Mouse (Mus musculus): ENCODE results near the gene Rnf157. TPM values are rescaled to one million over a fixed set of nuclear protein-coding genes. Genes with fewer than 3 reads are reported as not detected.
"Not testable (repeated sequence)": the region's sequence is repeated elsewhere in the genome, so short reads cannot be mapped to it uniquely, and the experiment has no call there.

Gene Rnf157
- polyA plus RNA-seq, 1 experiment from 2014 or later, result 20.8 TPM

DNA sequence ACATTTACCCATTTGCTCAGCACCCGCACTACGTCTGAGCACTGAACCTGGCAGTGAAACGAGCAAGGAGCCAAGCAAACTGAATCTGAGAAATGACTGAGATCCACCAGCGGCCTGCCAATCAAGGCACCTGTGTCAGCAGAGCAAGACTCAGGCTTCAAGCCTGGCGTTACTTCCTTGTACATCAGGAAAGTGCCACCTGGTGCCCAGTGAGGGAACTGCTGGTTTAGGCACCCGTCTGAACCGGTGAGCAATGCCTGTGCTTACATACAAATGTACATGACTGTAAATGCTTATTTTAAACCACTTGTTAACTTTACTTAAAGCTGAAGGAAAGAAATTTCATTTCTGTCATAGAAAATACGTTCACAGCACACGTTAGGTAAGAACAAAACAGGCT, 44.7 kb downstream of the Rnf157 start:
- 23% methylated on average over 9 of the region's 9 CpGs for WGBS
- DNase-seq (ENCODE audit: low spot score), result peak; percentile 90

DNA sequence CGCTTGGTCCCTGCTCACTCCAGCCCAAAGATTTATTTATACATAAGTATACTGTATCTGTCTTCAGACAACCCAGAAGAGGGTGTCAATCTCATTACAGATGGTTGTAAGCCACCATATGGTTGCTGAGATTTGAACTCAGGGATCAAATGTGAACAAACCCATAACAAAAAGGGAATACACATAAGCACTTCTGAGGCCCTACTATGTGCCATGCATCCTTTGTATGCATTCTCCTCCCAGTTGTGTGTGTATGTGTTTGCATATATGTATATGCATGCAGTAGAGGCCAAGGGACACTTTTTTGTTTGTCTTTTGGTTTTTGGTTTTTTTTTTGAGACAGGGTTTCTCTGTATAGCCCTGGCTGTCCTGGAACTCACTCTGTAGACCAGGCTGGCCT, 46.2 kb downstream of the Rnf157 start:
- H3K27ac ChIP-seq (replicated peaks; ENCODE audit: low read depth, low read length), result no peak overlapping the region
- H3K36me3 ChIP-seq (ENCODE audit: control insufficient read depth, insufficient read depth, low read length), result no peaks in the 10 kb centered on the region
- H3K27me3 ChIP-seq (ENCODE audit: control insufficient read depth, insufficient read depth, low read length), result no peaks in the 10 kb centered on the region
- no peak overlapping the region for H3K9ac ChIP-seq (ENCODE audit: low read length)
- no peak overlapping the region for H3K4me3 ChIP-seq (ENCODE audit: low read depth, low read length)
- no peak overlapping the region for H3K4me2 ChIP-seq (ENCODE audit: low read depth, severe bottlenecking)
- ATAC-seq (ENCODE audit: insufficient number of reproducible peaks, low FRiP score, low TSS enrichment, low read depth), result no peak
- DNase-seq (ENCODE audit: low spot score), result no peak
- peaks cover 2% of the 10 kb centered on the region; the same call in 1 of the 2 replicates for H3K4me1 ChIP-seq (ENCODE audit: control insufficient read depth, insufficient read depth, low read length)
- no peaks in the 10 kb centered on the region for H3K9me3 ChIP-seq (ENCODE audit: control insufficient read depth, low read length)
- WGBS, result 90% methylated on average over 1 of the region's 1 CpGs

More for the DNA sequence above, 44.7 kb downstream of the Rnf157 start:
- no peak overlapping the region for H3K9ac ChIP-seq (ENCODE audit: low read length)
- no peaks in the 10 kb centered on the region for H3K36me3 ChIP-seq (ENCODE audit: control insufficient read depth, insufficient read depth, low read length)
- no peak overlapping the region for H3K4me2 ChIP-seq (ENCODE audit: low read depth, severe bottlenecking)
- no peaks in the 10 kb centered on the region for H3K27me3 ChIP-seq (ENCODE audit: control insufficient read depth, insufficient read depth, low read length)
- H3K27ac ChIP-seq (replicated peaks; ENCODE audit: low read depth, low read length), result no peak overlapping the region
- no peak overlapping the region for H3K4me3 ChIP-seq (ENCODE audit: low read depth, low read length)
- no peaks in the 10 kb centered on the region for H3K9me3 ChIP-seq (ENCODE audit: control insufficient read depth, low read length)
- H3K4me1 ChIP-seq (ENCODE audit: control insufficient read depth, insufficient read depth, low read length), result peaks cover 2% of the 10 kb centered on the region; the same call in 1 of the 2 replicates
- no peak for ATAC-seq (ENCODE audit: insufficient number of reproducible peaks, low FRiP score, low TSS enrichment, low read depth)

- Histone ChIP-seq H3K27me3 (ENCODE audit: control insufficient read depth, insufficient read depth, low read length) (no peaks in the 10 kb centered on the region), H3K36me3 (ENCODE audit: control insufficient read depth, insufficient read depth, low read length) (no peaks in the 10 kb centered on the region), H3K27ac (replicated peaks; ENCODE audit: low read depth, low read length) (no peak overlapping the region), H3K9me3 (ENCODE audit: control insufficient read depth, low read length) (no peaks in the 10 kb centered on the region), H3K4me3 (ENCODE audit: low read depth, low read length) (no peak overlapping the region), H3K4me1 (ENCODE audit: control insufficient read depth, insufficient read depth, low read length) (peaks cover 2% of the 10 kb centered on the region; the same call in 1 of the 2 replicates), H3K9ac (ENCODE audit: low read length) (no peak overlapping the region), H3K4me2 (ENCODE audit: low read depth, severe bottlenecking) (no peak overlapping the region)
- DNase-seq (ENCODE audit: low spot score) (no peak), ATAC-seq (ENCODE audit: insufficient number of reproducible peaks, low FRiP score, low TSS enrichment, low read depth) (no peak)
- 82% methylated on average over 2 of the region's 2 CpGs for WGBS
Measured at GRCm38 (mm10) chr11:116366124-116366523, 46.7 kb downstream of the Rnf157 start.

- WGBS, result 59% methylated on average over 13 of the region's 13 CpGs
- Histone ChIP-seq H3K36me3 (ENCODE audit: control insufficient read depth, insufficient read depth, low read length) (no peaks in the 10 kb centered on the region), H3K27ac (replicated peaks; ENCODE audit: low read depth, low read length) (no peak overlapping the region), H3K27me3 (ENCODE audit: control insufficient read depth, insufficient read depth, low read length) (no peaks in the 10 kb centered on the region), H3K4me3 (ENCODE audit: low read depth, low read length) (no peak overlapping the region), H3K4me1 (ENCODE audit: control insufficient read depth, insufficient read depth, low read length) (peaks cover 2% of the 10 kb centered on the region; the same call in 1 of the 2 replicates), H3K4me2 (ENCODE audit: low read depth, severe bottlenecking) (no peak overlapping the region), H3K9ac (ENCODE audit: low read length) (no peak overlapping the region), H3K9me3 (ENCODE audit: control insufficient read depth, low read length) (no peaks in the 10 kb centered on the region)
- DNase-seq (ENCODE audit: low spot score) (no peak), ATAC-seq (ENCODE audit: insufficient number of reproducible peaks, low FRiP score, low TSS enrichment, low read depth) (no peak)
Measured at GRCm38 (mm10) chr11:116365432-116365831, 47.4 kb downstream of the Rnf157 start.

DNA sequence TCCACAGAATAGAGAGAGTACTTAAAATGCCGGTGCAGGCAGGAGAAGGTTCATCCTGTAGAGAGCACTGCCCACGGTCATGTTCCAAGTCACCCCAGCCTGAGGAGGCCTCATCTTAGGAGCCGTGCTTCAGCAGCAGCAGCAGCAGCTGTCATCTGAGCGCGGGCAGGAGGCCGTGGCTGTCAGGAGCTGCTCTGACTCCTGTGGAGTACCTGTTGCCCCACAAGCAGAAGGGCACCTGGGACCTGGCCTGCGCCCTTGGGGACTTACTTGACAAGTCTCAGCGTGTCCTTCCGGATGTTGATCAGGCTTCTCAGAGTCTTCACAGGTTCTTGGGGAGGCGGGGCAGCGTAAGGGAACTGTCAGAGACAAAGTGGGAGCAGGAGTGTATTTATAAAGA, 50.8 kb downstream of the Rnf157 start:
- H3K4me1 ChIP-seq (ENCODE audit: control insufficient read depth, insufficient read depth, low read length), result peaks cover 2% of the 10 kb centered on the region; the same call in 1 of the 2 replicates
- WGBS, result 54% methylated on average over 11 of the region's 11 CpGs
- no peaks in the 10 kb centered on the region for H3K27me3 ChIP-seq (ENCODE audit: control insufficient read depth, insufficient read depth, low read length)
- H3K4me2 ChIP-seq (ENCODE audit: low read depth, severe bottlenecking), result no peak overlapping the region
- no peak overlapping the region for H3K27ac ChIP-seq (replicated peaks; ENCODE audit: low read depth, low read length)
- no peak for DNase-seq (ENCODE audit: low spot score)
- no peak overlapping the region for H3K4me3 ChIP-seq (ENCODE audit: low read depth, low read length)
- no peaks in the 10 kb centered on the region for H3K9me3 ChIP-seq (ENCODE audit: control insufficient read depth, low read length)
- H3K9ac ChIP-seq (ENCODE audit: low read length), result no peak overlapping the region
- H3K36me3 ChIP-seq (ENCODE audit: control insufficient read depth, insufficient read depth, low read length), result no peaks in the 10 kb centered on the region
- ATAC-seq (ENCODE audit: insufficient number of reproducible peaks, low FRiP score, low TSS enrichment, low read depth), result no peak

GRCm38 (mm10) chr11:116360915-116361314, 51.9 kb downstream of the Rnf157 start:
- H3K4me1 ChIP-seq (ENCODE audit: control insufficient read depth, insufficient read depth, low read length); H3K4me2 ChIP-seq (ENCODE audit: low read depth, severe bottlenecking); H3K27ac ChIP-seq (replicated peaks; ENCODE audit: low read depth, low read length); DNase-seq (ENCODE audit: low spot score); H3K4me3 ChIP-seq (ENCODE audit: low read depth, low read length); H3K36me3 ChIP-seq (ENCODE audit: control insufficient read depth, insufficient read depth, low read length); ATAC-seq (ENCODE audit: insufficient number of reproducible peaks, low FRiP score, low TSS enrichment, low read depth); H3K27me3 ChIP-seq (ENCODE audit: control insufficient read depth, insufficient read depth, low read length); H3K9me3 ChIP-seq (ENCODE audit: control insufficient read depth, low read length); H3K9ac ChIP-seq (ENCODE audit: low read length): not testable (repeated sequence)
- 97% methylated on average over 5 of the region's 5 CpGs for WGBS

DNA sequence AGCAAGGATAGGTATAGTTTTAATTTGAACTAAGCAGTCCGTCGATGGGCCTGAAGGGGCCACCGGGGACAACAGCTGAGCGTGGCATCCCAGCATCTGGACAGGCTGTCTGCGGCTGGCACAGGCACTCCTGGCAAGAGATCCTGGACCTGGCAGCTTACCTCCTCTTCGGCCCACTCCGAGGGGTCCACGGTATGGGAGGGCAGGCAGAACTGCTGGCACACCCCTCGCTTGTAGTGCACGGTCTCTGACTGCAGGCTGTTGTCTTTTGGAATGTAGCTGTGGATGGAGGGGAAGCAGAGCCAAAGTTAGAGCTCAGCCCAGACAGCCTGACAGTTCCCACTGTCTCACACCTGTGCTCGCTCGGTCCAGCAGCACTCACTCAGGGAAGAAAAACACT, 53.2 kb downstream of the Rnf157 start:
- Histone ChIP-seq H3K9me3 (ENCODE audit: control insufficient read depth, low read length) (no peaks in the 10 kb centered on the region), H3K4me2 (ENCODE audit: low read depth, severe bottlenecking) (no peak overlapping the region), H3K36me3 (ENCODE audit: control insufficient read depth, insufficient read depth, low read length) (no peaks in the 10 kb centered on the region), H3K4me3 (ENCODE audit: low read depth, low read length) (no peak overlapping the region), H3K27ac (replicated peaks; ENCODE audit: low read depth, low read length) (no peak overlapping the region), H3K4me1 (ENCODE audit: control insufficient read depth, insufficient read depth, low read length) (no peaks in the 10 kb centered on the region), H3K9ac (ENCODE audit: low read length) (no peak overlapping the region), H3K27me3 (ENCODE audit: control insufficient read depth, insufficient read depth, low read length) (no peaks in the 10 kb centered on the region)
- ATAC-seq (ENCODE audit: insufficient number of reproducible peaks, low FRiP score, low TSS enrichment, low read depth) (no peak), DNase-seq (ENCODE audit: low spot score) (no peak)
- WGBS, result 85% methylated on average over 12 of the region's 12 CpGs

DNA sequence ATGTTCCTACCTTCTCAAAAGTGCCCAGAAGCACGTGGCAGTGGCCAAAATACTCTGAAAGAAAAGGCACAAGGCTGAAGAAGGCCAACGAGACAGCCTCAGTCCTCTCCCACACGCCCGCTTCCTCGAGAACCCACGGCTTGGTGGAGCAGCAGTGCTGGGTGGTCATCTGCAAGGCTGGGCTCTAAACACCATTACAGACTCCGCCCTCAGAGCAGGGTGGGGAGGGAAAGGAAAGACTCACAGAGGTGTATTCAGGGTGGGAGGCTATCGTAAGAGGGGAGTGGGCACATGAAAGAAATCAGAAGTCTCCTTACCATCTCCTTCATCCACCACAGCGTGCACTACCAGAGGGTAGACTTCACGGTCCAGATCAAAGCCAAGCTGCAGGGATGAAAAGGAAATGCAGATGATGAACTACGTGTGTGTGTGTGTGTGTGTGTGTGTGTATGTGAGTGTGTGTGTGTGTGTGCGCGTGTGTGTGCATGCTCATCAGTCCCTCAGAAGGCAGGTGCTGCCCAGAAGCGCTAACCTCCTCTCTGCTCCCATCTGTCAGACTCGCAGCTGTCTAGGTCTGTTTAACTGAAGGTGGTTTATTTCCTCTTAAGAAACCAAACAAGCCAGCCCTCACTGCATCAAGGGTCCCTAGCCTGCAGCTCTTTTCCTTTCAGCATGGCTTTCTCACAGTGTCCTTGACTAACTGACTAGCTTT, 53.8 kb downstream of the Rnf157 start:
- H3K4me3 ChIP-seq (ENCODE audit: low read depth, low read length), result no peak overlapping the region
- no peaks in the 10 kb centered on the region for H3K36me3 ChIP-seq (ENCODE audit: control insufficient read depth, insufficient read depth, low read length)
- no peak overlapping the region for H3K4me2 ChIP-seq (ENCODE audit: low read depth, severe bottlenecking)
- no peaks in the 10 kb centered on the region for H3K4me1 ChIP-seq (ENCODE audit: control insufficient read depth, insufficient read depth, low read length)
- DNase-seq (ENCODE audit: low spot score) (no peak), ATAC-seq (ENCODE audit: insufficient number of reproducible peaks, low FRiP score, low TSS enrichment, low read depth) (no peak)
- no peak overlapping the region for H3K27ac ChIP-seq (replicated peaks; ENCODE audit: low read depth, low read length)
- H3K9me3 ChIP-seq (ENCODE audit: control insufficient read depth, low read length), result no peaks in the 10 kb centered on the region
- WGBS, result 65% methylated on average over 15 of the region's 15 CpGs
- no peak overlapping the region for H3K9ac ChIP-seq (ENCODE audit: low read length)
- no peaks in the 10 kb centered on the region for H3K27me3 ChIP-seq (ENCODE audit: control insufficient read depth, insufficient read depth, low read length)

DNA sequence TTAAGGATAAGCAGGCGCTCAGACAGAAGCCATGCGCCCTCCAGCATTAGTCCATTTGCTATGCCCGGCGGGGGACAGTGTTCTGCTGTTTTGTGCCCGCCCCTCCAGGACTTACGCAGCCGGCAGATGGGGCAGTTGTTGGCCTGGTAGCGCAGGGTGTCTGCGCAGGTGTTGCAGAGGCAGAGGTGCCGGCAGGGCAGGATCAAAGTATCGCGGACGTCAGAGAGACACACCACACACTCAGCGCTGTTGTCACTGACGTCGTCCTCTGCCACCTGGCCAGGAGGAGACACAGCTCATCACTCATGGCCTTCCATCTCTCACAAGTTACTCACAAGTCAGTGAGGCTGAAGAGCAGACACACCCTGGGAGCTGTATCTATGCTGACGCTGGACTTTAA, 58.3 kb downstream of the Rnf157 start:
- H3K27ac ChIP-seq (replicated peaks; ENCODE audit: low read depth, low read length), result no peak overlapping the region
- H3K9me3 ChIP-seq (ENCODE audit: control insufficient read depth, low read length), result no peaks in the 10 kb centered on the region
- no peaks in the 10 kb centered on the region for H3K27me3 ChIP-seq (ENCODE audit: control insufficient read depth, insufficient read depth, low read length)
- WGBS, result 29% methylated on average over 17 of the region's 17 CpGs
- H3K4me1 ChIP-seq (ENCODE audit: control insufficient read depth, insufficient read depth, low read length), result no peaks in the 10 kb centered on the region
- H3K4me2 ChIP-seq (ENCODE audit: low read depth, severe bottlenecking), result no peak overlapping the region
- ATAC-seq (ENCODE audit: insufficient number of reproducible peaks, low FRiP score, low TSS enrichment, low read depth) (no peak), DNase-seq (ENCODE audit: low spot score) (no peak)
- H3K4me3 ChIP-seq (ENCODE audit: low read depth, low read length), result no peak overlapping the region
- H3K9ac ChIP-seq (ENCODE audit: low read length), result no peak overlapping the region
- no peaks in the 10 kb centered on the region for H3K36me3 ChIP-seq (ENCODE audit: control insufficient read depth, insufficient read depth, low read length)
